Mouse (Mus musculus): ENCODE data around the gene Snapc4. TPM values are rescaled to one million over a fixed set of nuclear protein-coding genes. Genes with fewer than 3 reads are reported as not detected.
A peak's percentile ranks its signal among the peaks of the same experiment; 100 is the strongest.

The Snapc4 gene
- total and polyA plus RNA-seq, 3 experiments = 15.3 to 47.1 (median 42.7) TPM

DNA sequence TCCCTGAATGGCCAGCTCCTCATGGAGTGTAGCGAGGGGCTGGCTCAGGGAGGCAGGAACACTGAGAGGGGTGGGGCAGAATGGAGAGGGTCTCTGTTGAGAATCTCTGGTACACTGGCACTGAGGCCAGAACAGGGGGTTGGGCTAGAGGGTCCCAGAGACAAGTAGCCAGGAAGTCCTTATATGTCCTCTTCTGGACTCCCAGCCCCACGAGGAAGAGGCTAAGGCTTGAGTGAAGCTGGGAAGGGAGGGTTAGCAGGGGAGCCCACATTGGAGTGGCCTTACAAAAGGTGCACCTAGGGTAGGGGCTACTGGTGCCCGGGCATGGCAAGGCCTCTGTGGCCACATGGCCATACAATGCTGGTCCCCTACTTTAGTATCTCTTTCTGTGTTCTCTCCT is 63.1 kb downstream of the Snapc4 start:
- in situ Hi-C loops (cut with MboI; ENCODE audit: low pct_ligation_motif_present, low pct_unique_long_range_greater_than_20kb, low sequenced_read_pairs) (no loop called here), dilution Hi-C loops (cut with MboI; ENCODE audit: extremely low pct_ligation_motif_present, extremely low pct_unique_long_range_greater_than_20kb, low sequenced_read_pairs) (no loop called here)
- H3K4me2 ChIP-seq (ENCODE audit: insufficient read depth, low read depth, poor library complexity, severe bottlenecking) = no peak overlapping the region
- no peak overlapping the region for H3K4me3 ChIP-seq (replicated peaks in 1 of 3; ENCODE audit: low read depth in 2 of 3, low read length in 2 of 3, poor library complexity in 1 of 3)
- no peaks in the 10 kb centered on the region for H3K36me3 ChIP-seq (replicated peaks in 1 of 2; ENCODE audit: control insufficient read depth in 1 of 2, insufficient read depth in 1 of 2, low read length in 1 of 2)
- no peak overlapping the region for H3K27ac ChIP-seq (ENCODE audit: insufficient read depth, low read depth)
- H3K27me3 ChIP-seq (replicated peaks) = peaks cover 72% of the 10 kb centered on the region
- no peaks in the 10 kb centered on the region for H3K9me3 ChIP-seq (replicated peaks; ENCODE audit: low read length)
- peaks cover 11 to 21% of the 10 kb centered on the region in 2 experiments for H3K4me1 ChIP-seq (ENCODE audit: control insufficient read depth in 1 of 2, insufficient read depth in 2 of 2)
- no peak for DNase-seq (ENCODE audit: extremely low read depth)
- no peaks in the 10 kb centered on the region for H3K79me2 ChIP-seq (replicated peaks; ENCODE audit: control insufficient read depth, extremely low read depth, insufficient read depth, poor library complexity, severe bottlenecking)
- H3K9ac ChIP-seq (ENCODE audit: insufficient read depth, low read depth) = no peak overlapping the region
- TF ChIP-seq SMC3 (IDR thresholded peaks at IDR 0.05; ENCODE audit: low read depth, low read length) (no peak), CHD1 (IDR thresholded peaks at IDR 0.05; ENCODE audit: low read depth, low read length) (no peak), GABPA (IDR thresholded peaks at IDR 0.05; ENCODE audit: insufficient replicate concordance, low read depth, low read length) (no peak), MEF2A (IDR thresholded peaks at IDR 0.05; ENCODE audit: borderline replicate concordance, low read depth, low read length) (no peak), HCFC1 (IDR thresholded peaks at IDR 0.05; ENCODE audit: low read depth, low read length) (no peak), IRF4 (IDR thresholded peaks at IDR 0.05; ENCODE audit: low read depth, low read length) (no peak), CTCF (conservative IDR thresholded peaks at IDR 0.05 in 1 of 2, IDR thresholded peaks at IDR 0.05 in 1 of 2; ENCODE audit: low read depth in 2 of 2, low read length in 2 of 2) (no peak), TCF12 (IDR thresholded peaks at IDR 0.05; ENCODE audit: low read depth, low read length) (no peak), USF2 (conservative IDR thresholded peaks at IDR 0.05; ENCODE audit: low read depth, low read length) (no peak), ZC3H11A (IDR thresholded peaks at IDR 0.05; ENCODE audit: low read depth, low read length) (no peak)

DNA sequence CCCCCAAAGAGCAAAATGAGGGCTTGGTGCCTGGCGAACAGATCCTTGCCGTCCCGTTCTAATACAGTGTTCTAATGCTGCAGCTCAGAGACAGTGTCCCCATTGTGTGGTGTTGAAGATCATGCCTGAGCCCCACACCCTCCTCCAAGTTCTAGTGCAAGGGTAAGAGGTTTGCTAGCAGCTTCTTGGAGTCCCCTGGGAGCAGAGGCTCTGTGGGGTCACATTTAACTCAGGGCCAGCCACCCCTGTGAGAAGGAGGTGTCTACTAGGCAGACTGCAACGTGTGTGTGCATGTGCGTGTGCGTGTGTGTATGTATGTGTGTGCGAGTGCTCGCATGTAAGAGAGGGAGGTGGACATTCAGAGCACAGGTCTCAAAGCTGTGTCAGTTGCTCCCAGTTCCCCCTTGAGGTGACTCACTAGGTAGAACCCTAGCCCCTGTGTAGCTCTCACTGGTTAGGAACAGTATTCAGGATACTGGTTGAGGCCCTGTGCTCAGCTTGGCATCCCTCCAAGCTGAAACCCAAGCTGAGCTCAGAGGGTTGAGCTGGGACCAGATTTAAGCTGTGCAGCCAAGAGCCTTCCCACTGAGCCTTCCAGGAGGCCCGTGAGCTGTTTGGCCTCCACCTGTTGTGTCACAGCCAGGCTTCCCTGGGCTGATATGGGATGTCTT is 63.7 kb downstream of the Snapc4 start:
- Histone ChIP-seq H3K27ac (ENCODE audit: insufficient read depth, low read depth) (no peak overlapping the region), H3K36me3 (replicated peaks in 1 of 2; ENCODE audit: control insufficient read depth in 1 of 2, insufficient read depth in 1 of 2, low read length in 1 of 2) (no peaks in the 10 kb centered on the region), H3K9ac (ENCODE audit: insufficient read depth, low read depth) (no peak overlapping the region), H3K9me3 (replicated peaks; ENCODE audit: low read length) (no peaks in the 10 kb centered on the region), H3K4me2 (ENCODE audit: insufficient read depth, low read depth, poor library complexity, severe bottlenecking) (no peak overlapping the region), H3K4me3 (replicated peaks in 1 of 3; ENCODE audit: low read depth in 2 of 3, low read length in 2 of 3, poor library complexity in 1 of 3) (no peak overlapping the region), H3K4me1 (ENCODE audit: control insufficient read depth in 1 of 2, insufficient read depth in 2 of 2) (peaks cover 13 to 25% of the 10 kb centered on the region in 2 experiments), H3K79me2 (replicated peaks; ENCODE audit: control insufficient read depth, extremely low read depth, insufficient read depth, poor library complexity, severe bottlenecking) (no peaks in the 10 kb centered on the region), H3K27me3 (replicated peaks) (peaks cover 69% of the 10 kb centered on the region)
- no peak for DNase-seq (ENCODE audit: extremely low read depth)
- in situ Hi-C loops (cut with MboI; ENCODE audit: low pct_ligation_motif_present, low pct_unique_long_range_greater_than_20kb, low sequenced_read_pairs) (no loop called here), dilution Hi-C loops (cut with MboI; ENCODE audit: extremely low pct_ligation_motif_present, extremely low pct_unique_long_range_greater_than_20kb, low sequenced_read_pairs) (no loop called here)
- TF ChIP-seq NRF1 (IDR thresholded peaks at IDR 0.05; ENCODE audit: low read depth, low read length) (no peak), HCFC1 (IDR thresholded peaks at IDR 0.05; ENCODE audit: low read depth, low read length) (no peak), MXI1 (IDR thresholded peaks at IDR 0.05; ENCODE audit: low read depth, low read length) (no peak)

DNA sequence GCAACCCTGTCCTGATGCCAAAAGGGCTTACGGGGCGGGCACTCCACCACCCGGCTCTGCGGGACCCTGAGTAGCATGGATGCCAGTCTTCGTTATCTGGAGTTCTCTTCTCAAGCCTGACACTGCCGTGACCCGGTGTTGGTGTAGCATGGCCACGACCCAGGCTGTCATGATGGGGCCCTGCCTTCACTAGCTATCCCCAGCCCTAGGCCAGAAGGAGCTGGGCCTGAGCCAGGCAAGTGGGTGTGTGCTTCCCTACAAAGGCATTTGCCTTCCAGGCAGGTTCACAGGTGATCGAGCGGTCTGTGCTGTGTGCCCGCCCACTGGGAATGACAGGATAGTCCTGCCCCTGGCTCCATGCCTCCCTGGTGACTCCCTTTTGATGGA is 64.5 kb downstream of the Snapc4 start:
- Histone ChIP-seq H3K27ac (ENCODE audit: insufficient read depth, low read depth) (no peak overlapping the region), H3K79me2 (replicated peaks; ENCODE audit: control insufficient read depth, extremely low read depth, insufficient read depth, poor library complexity, severe bottlenecking) (no peaks in the 10 kb centered on the region), H3K4me1 (ENCODE audit: control insufficient read depth in 1 of 2, insufficient read depth in 2 of 2) (peaks cover 14 to 28% of the 10 kb centered on the region in 2 experiments), H3K4me2 (ENCODE audit: insufficient read depth, low read depth, poor library complexity, severe bottlenecking) (peak overlapping the region; percentile 43), H3K36me3 (replicated peaks in 1 of 2; ENCODE audit: control insufficient read depth in 1 of 2, insufficient read depth in 1 of 2, low read length in 1 of 2) (no peaks in the 10 kb centered on the region), H3K4me3 (replicated peaks in 1 of 3; ENCODE audit: low read depth in 2 of 3, low read length in 2 of 3, poor library complexity in 1 of 3) (peak overlapping the region; percentile 50 to 71 (median 55)), H3K9ac (ENCODE audit: insufficient read depth, low read depth) (peak overlapping the region; percentile 60; the same call in 1 of the 2 replicates), H3K27me3 (replicated peaks) (peaks cover 63% of the 10 kb centered on the region), H3K9me3 (replicated peaks; ENCODE audit: low read length) (no peaks in the 10 kb centered on the region)
- no peak for TF ChIP-seq MAX (IDR thresholded peaks at IDR 0.05; ENCODE audit: low read length)
- TF ChIP-seq ZMIZ1 (IDR thresholded peaks at IDR 0.05; ENCODE audit: low read depth, low read length) = no peak
- no peak for TF ChIP-seq SMC3 (IDR thresholded peaks at IDR 0.05; ENCODE audit: low read depth, low read length)
- TF ChIP-seq EP300 (IDR thresholded peaks at IDR 0.05; ENCODE audit: low read length) = no peak
- no peak for TF ChIP-seq PAX5 (IDR thresholded peaks at IDR 0.05; ENCODE audit: low read length)
- TF ChIP-seq JUN (IDR thresholded peaks at IDR 0.05; ENCODE audit: insufficient read depth, low read depth, low read length) = no peak
- dilution Hi-C loops (cut with MboI; ENCODE audit: extremely low pct_ligation_motif_present, extremely low pct_unique_long_range_greater_than_20kb, low sequenced_read_pairs) (no loop called here), in situ Hi-C loops (cut with MboI; ENCODE audit: low pct_ligation_motif_present, low pct_unique_long_range_greater_than_20kb, low sequenced_read_pairs) (no loop called here)
- DNase-seq (ENCODE audit: extremely low read depth) = no peak
